Mouse (Mus musculus) adrenal gland, adult 18-20 months (tissue): ENCODE data around the gene Tmem255a. TPM values are rescaled to one million over a fixed set of nuclear protein-coding genes. Genes with fewer than 3 reads are reported as not detected.
A peak's percentile ranks its signal among the peaks of the same experiment; 100 is the strongest.

Experiments used
- DNase-seq, 2 experiments: peaks; one replicate each; pipeline ENCODE4 v3.0.0; 2021 to 2022; ENCODE audit warnings: low spot score in 2 of 2
- long read RNA-seq, 2 experiments: library from polyadenylated mRNA; stranded (forward); transcript quantifications; one replicate each; pipeline ENCODE4 v2.0.0; 2021
- total RNA-seq, 2 experiments: library from RNA; stranded (reverse); gene quantifications; 1 replicate in 1 of 2; 2 replicates in 1 of 2; pipeline ENCODE4 v1.2.3; 2021

Gene Tmem255a
- total RNA-seq: 10 to 100 TPM; 20.4 to 38.1 TPM
- long read RNA-seq, experiment 1, partial matches to known transcripts: 0 of 4 reads
- long read RNA-seq, experiment 1, other reads (novel, unspliced or antisense): 1 of 4 reads
- long read RNA-seq, experiment 2, transcript Tmem255a-201 (10 exons, 3,380 nt): major isoform, 7 of 26 reads
- long read RNA-seq, experiment 2, partial matches to known transcripts: 8 of 26 reads
- long read RNA-seq, experiment 2, other reads (novel, unspliced or antisense): 10 of 26 reads

DNA sequence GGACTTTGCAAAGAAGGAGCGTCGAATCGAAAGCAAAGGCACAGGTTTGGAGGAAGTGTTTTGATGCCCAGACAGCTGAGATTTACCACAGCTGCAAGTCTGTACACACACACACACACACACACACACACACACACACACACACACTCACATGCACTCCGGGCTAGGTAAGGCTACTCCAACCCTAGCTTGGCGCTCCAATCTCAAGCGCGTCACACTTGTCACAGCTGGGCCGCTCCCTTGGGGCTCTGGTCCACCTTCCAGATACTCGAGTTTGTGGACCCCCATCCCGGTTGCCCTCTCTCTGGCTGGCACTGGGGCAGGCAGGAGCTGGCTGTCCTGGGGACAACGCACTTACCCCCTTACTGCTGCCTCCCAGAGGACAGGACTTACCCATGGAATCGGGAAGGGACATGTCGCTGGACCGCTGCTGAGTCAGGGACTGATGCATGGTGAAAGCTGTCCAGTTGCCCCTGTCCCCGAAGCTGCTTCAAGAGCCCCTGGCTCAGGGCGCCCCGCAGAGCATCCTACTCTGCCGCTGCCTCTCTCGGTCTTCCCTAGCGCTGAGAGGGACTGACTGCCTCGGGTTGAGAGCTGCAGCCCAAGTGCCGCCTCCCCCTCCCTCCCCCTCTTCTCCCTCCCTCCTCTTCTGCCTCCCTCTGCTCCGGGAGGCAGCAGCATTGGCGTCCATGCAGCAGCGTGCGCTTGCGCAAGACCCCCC lies at the start of gene Tmem255a:
Gene Tmem255a, minus strand, starts transcription at position 589 of the 721 bp plus-strand sequence.
- peak; percentile 23 for DNase-seq

GRCm38 (mm10) chrX:38259610-38260009 lies 7.4 kb upstream of the Tmem255a start:
- no peak for DNase-seq

DNA sequence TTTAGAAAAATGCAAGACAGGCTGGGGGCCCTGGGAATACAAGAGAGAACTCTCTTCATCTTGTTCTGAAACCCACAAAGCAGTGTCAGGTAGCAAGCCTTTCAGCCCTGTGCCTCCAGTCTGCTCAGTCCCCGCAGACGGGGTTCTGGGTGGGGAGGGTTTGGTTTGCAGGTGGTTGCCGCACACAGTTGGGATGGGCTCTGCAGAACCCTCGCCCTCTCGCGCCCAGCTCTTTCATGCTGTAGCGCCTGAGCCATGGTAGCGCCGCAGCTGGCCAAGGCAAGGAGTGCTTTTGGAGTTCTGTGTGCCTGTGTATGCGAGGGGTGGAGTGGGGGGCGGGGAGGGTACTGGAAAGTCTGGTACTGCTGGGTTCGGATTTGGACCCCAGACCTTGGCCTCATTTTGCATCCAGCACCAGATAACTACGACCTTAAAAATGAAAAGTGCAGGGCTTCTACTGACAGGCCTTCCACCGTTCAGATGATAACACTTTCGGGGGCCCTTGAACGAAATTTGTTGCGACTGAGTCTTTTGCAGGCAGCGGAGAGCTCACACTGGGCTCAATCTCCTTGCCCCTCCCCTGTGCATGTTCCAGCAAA lies 1.8 kb downstream of the Tmem255a start:
- DNase-seq: no peak

- peak; percentile 36 to 43 for DNase-seq
These were observed 2.4 kb downstream of the Tmem255a start for GRCm38 (mm10) chrX:38249640-38250351.

- no peak for DNase-seq
These were observed 4.6 kb downstream of the Tmem255a start for GRCm38 (mm10) chrX:38247601-38248000.

- DNase-seq: peak; percentile 20 to 31
These were observed 5.1 kb downstream of the Tmem255a start for GRCm38 (mm10) chrX:38247108-38247507.

- peak; percentile 49 to 65 for DNase-seq
These were observed 14.5 kb downstream of the Tmem255a start for GRCm38 (mm10) chrX:38237731-38238130.

DNA sequence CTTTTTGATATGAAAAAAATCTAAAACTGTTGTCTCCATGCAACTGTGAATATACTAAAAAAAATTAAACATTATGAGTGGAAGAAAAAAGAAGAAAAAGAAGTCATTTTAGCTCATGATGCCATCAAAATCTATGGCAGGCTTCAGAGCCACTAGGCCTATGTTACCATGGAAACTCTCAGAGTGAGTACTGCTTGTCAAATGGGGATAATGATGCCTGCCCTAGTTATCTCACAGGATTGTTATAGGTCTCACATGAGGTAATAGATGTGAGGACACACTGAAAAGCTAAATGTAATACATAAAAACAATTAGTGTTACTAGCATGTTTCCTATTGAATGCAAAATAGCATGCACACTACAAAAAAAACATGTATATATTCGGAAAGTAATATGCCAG lies 22.4 kb downstream of the Tmem255a start:
- no peak for DNase-seq

GRCm38 (mm10) chrX:38222757-38223156 lies 29.5 kb downstream of the Tmem255a start:
- no peak for DNase-seq

DNA sequence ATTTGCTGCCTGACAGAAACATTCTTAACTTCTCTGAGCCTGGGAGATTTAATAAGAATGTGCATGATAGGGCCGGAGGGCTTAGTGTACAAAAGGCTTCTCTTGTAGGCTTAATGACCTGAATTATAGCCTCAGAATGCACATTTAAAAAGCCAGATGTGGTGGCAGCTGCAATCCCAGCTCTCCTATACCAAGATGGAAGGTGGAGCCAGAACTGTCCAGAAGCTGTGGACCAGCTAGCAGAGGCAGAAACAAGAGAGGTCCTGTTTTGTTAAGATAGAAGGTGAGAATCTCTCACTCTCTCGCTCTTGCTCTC lies 34.6 kb downstream of the Tmem255a start:
- no peak for DNase-seq

GRCm38 (mm10) chrX:38216986-38217675 lies 35.1 kb downstream of the Tmem255a start:
- DNase-seq: no peak

- DNase-seq: no peak
These were observed 44.8 kb downstream of the Tmem255a start for GRCm38 (mm10) chrX:38207392-38207791.

GRCm38 (mm10) chrX:38201816-38202215 lies 50.4 kb downstream of the Tmem255a start:
- DNase-seq: no peak

- DNase-seq: no peak
These were observed 61.8 kb downstream of the Tmem255a start for GRCm38 (mm10) chrX:38190458-38190764.

- DNase-seq: peak; percentile 82 to 87
These were observed 62.4 kb downstream of the Tmem255a start, which contains the start of gene Zbtb33 for GRCm38 (mm10) chrX:38189552-38190457. Gene Zbtb33, plus strand, starts transcription at chrX:38189793.

- DNase-seq: no peak
These were observed 66.7 kb downstream of the Tmem255a start for GRCm38 (mm10) chrX:38185520-38185919.

DNA sequence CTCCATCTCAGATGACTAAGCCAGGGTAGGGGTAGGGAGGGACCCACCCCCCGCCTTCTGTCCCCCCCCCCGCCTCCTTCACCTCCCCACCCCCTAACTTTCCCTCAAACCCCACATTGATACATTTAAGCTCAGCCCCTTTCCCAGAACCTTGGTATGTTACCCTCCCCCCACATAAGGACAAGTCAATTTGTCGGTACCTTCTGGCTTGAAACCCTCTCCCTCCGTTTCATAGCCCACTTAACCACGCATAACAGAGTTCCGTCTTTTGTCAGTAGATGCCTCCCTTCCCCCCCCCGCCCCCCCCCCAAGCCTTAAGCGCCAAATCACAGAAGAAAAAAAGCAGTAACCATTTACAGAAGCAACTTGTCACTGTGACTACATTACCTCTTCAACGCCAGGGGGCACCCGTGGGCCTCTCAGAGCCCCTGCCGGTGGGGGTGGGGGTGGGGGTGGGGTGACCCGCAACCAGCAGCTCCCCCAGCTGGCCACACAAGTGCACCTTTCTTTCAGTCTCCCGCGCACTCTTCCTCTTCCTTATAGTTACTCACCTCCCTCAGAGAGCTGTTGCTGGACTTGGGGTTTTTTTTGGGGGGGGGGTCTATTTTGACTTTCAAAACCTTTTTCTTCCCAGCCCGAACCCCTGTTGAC lies 70.5 kb downstream of the Tmem255a start:
- peak; percentile 10 to 64 for DNase-seq

DNA sequence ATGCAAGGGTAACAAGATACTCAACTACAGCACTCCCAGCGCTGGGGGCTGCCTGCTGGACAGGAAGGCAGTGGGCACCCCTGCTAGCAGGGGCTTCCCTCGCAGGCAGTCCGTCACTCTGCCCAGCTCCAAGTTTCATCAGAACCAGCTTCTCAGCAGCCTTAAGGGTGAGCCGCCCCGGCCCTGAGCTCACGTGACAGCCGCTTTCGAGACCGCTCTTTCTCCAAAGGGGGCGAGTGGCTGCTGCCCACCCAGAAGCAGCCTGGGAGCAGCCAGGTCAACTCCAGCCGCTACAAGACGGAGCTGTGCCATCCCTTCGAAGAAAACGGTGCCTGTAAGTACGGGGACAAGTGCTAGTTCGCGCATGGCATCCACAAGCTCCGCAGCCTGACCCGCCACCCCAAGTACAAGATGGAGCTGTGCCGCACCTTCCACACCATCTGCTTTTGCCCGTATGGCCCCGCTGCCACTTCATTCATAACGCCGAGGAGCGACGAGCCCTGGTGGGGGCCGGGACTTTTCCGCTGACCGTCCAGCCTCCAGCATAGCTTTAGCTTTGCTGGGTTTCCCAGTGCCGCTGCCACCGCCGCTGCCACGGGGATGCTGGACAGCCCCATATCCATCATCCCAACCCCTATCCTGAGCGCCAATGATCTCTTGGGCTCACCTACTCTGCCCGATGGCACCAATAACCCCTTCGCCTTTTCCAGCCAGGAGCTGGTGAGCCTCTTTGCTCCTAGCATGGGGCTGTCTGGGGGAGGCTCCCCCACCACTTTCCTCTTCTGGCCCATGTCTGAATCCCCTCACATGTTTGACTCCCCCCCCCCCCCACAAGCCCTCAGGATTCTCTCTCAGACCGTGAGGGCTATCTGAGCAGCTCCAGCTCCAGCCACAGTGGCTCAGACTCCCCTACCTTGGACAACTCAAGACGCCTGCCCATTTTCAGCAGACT lies 71.3 kb downstream of the Tmem255a start:
- DNase-seq: peak; percentile 23 to 28
